Mouse (Mus musculus) heart, postnatal 0 days (tissue): ENCODE measurements around the gene Bcat1.

Experiments used
- CTCF ChIP-seq: IDR thresholded peaks from 2 replicates; pipeline ENCODE4 v1.5.1; 2016; ENCODE audit warnings: antibody characterized with exemption, control low read depth, low read depth
- EP300 ChIP-seq: IDR thresholded peaks from 2 replicates; pipeline ENCODE4 v1.6.1; 2016; ENCODE audit warnings: antibody characterized with exemption, low read depth

GRCm38 (mm10) chr6:144964205-144964604, 111.8 kb downstream of the Bcat1 start:
- no peak for TF ChIP-seq EP300
- TF ChIP-seq CTCF = peak; percentile 28
